Mouse (Mus musculus) G1E (cell line): ENCODE results near the gene Dpp9. TPM values are rescaled to one million over a fixed set of nuclear protein-coding genes. Genes with fewer than 3 reads are reported as not detected.

Source experiments
- ATAC-seq: 2 replicates; pipeline ENCODE4 v1.8.0; 2016; ENCODE audit warnings: mild to moderate bottlenecking; ENCODE audit not compliant: insufficient number of reproducible peaks, poor library complexity, low FRiP score, severe bottlenecking; ENCODE audit errors: extremely low read depth
- DNase-seq: peaks from one replicate; pipeline ENCODE4 v3.0.0; 2012; ENCODE audit warnings: low spot score
- H3K27me3 ChIP-seq: 2 replicates; pipeline ENCODE4 v1.6.1; 2012; ENCODE audit warnings: mild to moderate bottlenecking, low read length, inconsistent platforms; ENCODE audit not compliant: insufficient read depth
- H3K36me3 ChIP-seq: replicated peaks from 2 replicates; pipeline ENCODE3; 2012; ENCODE audit warnings: mild to moderate bottlenecking, inconsistent platforms
- H3K4me1 ChIP-seq: 2 replicates; pipeline ENCODE4 v1.6.1; 2012; ENCODE audit warnings: low read depth, low read length, inconsistent platforms, mixed read lengths; ENCODE audit not compliant: insufficient read depth
- H3K4me3 ChIP-seq: 2 replicates; pipeline ENCODE4 v1.5.1; 2012; ENCODE audit warnings: low read depth, mild to moderate bottlenecking, inconsistent platforms, low read length, moderate library complexity, mixed read lengths
- H3K9me3 ChIP-seq: replicated peaks from 2 replicates; pipeline ENCODE4 v1.6.1; 2012; ENCODE audit warnings: inconsistent platforms
- CTCF ChIP-seq: IDR thresholded peaks from 2 replicates; pipeline ENCODE4 v1.5.1; 2012; ENCODE audit warnings: low read depth, low read length, inconsistent platforms, mixed read lengths
- GATA1 ChIP-seq: IDR thresholded peaks from 2 replicates; pipeline ENCODE4 v1.6.1; 2012; ENCODE audit warnings: borderline replicate concordance, low read length, inconsistent platforms, mixed read lengths
- GATA2 ChIP-seq: IDR thresholded peaks from 2 replicates; pipeline ENCODE4 v1.6.1; 2012; ENCODE audit warnings: low read depth, low read length, inconsistent platforms, borderline replicate concordance
- POLR2AphosphoS5 ChIP-seq: IDR thresholded peaks from 2 replicates; pipeline ENCODE4 v1.6.1; 2012; ENCODE audit warnings: low read depth, low read length, inconsistent platforms; ENCODE audit not compliant: insufficient replicate concordance
- TAL1 ChIP-seq: conservative IDR thresholded peaks from 2 replicates; pipeline ENCODE4 v1.6.1; 2012; ENCODE audit warnings: low read depth, low read length, inconsistent platforms, mixed read lengths
- polyA plus RNA-seq: library from polyadenylated mRNA; stranded (reverse); fragments of >175 nt; gene quantifications from 2 replicates; pipeline ENCODE4 v1.2.3, GENCODE M21; 2012
- total RNA-seq, 2 experiments: library from RNA; stranded (forward) in 1 of 2; stranded (reverse) in 1 of 2; fragments of 200-1000 nt in 1 of 2; fragments of >200 nt in 1 of 2; fragmentation: Nextera tagmentation in 1 of 2; gene quantifications; 2 replicates each; pipeline ENCODE4 v1.2.3; 2014 to 2017

The Dpp9 gene
- total and polyA plus RNA-seq, 3 experiments = 14.4 to 62.4 (median 22.4) TPM

DNA sequence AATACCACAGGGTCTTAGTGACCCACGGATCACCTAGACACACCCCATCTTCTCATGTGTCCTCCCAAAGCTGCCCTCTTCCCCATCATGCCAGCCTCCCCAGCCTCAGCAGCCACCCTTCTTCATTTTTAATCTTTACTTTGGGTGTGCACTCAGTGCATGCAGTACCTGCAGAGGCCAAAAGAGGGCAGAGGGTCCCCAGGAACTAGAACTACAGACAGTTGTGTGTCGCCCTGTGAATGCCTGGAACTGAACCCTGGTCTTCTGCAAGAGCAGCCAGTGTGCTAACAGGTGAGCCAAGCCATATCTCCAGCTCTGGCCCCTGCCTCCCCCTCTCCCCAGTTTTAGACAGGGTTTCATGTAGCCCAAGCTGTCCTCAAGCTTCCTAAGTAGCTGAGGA, 21.8 kb downstream of the Dpp9 start:
- no peaks in the 10 kb centered on the region for H3K9me3 ChIP-seq
- DNase-seq (no peak), ATAC-seq (no peak; the same call in 1 of the 2 replicates)
- H3K4me3 ChIP-seq = no peak overlapping the region
- H3K36me3 ChIP-seq = peaks cover 89% of the 10 kb centered on the region
- peaks cover 6% of the 10 kb centered on the region for H3K4me1 ChIP-seq
- TF ChIP-seq GATA1 (no peak), POLR2AphosphoS5 (no peak), CTCF (peak; percentile 36; the same call in 1 of the 2 replicates)
- H3K27me3 ChIP-seq = no peaks in the 10 kb centered on the region

DNA sequence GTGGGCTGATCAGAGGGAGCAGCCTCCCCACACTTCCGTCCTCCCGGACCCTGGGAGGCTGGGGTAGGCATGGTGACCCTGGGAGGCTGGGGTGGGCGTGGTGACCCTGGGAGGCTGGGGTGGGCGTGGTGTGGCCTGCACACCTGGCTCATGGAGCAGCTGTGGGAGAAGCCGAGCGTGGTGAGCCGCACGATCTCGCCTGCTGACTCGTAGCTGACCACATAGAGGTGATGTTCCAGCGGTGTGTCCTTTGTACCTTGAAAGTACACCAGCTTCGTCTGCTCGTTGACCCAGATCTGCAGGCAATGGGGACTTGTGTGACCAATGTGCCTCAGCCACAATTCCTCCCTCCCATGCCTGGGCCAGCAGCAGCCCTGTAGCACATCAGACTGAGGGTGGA, 23.9 kb downstream of the Dpp9 start:
- Histone ChIP-seq H3K27me3 (no peaks in the 10 kb centered on the region), H3K4me1 (peaks cover 6% of the 10 kb centered on the region; the same call in 1 of the 2 replicates), H3K4me3 (peak overlapping the region; percentile 7; the same call in 1 of the 2 replicates), H3K36me3 (peaks cover 93% of the 10 kb centered on the region), H3K9me3 (no peaks in the 10 kb centered on the region)
- no peak for ATAC-seq
- TF ChIP-seq GATA2 (no peak), CTCF (no peak), POLR2AphosphoS5 (no peak), GATA1 (no peak), TAL1 (no peak)
- no peak for DNase-seq

DNA sequence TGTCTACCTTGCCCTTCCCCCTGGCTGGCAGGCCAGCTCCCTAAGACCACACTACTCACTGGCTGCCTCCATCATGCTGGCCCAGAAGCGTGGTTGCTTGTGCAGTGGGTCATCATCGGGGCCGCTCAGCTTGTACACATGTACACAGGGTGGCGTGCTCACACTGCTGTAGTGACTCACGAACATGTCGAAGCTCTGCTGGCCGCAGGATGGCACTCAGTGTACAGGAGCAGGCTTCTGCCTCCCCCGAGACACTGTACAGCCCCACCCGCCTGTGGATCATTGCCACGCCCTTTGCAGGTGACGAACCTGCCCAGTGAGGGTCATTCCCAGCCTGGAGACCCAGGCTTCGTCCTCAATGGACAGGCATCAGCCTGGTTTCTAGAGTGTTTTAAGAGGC, 24.3 kb downstream of the Dpp9 start:
- no peak for ATAC-seq
- DNase-seq = no peak
- H3K27me3 ChIP-seq = no peaks in the 10 kb centered on the region
- no peaks in the 10 kb centered on the region for H3K9me3 ChIP-seq
- peaks cover 6% of the 10 kb centered on the region; the same call in 1 of the 2 replicates for H3K4me1 ChIP-seq
- no peak overlapping the region for H3K4me3 ChIP-seq
- H3K36me3 ChIP-seq = peaks cover 97% of the 10 kb centered on the region
- TF ChIP-seq TAL1 (no peak), POLR2AphosphoS5 (no peak)

GRCm38 (mm10) chr17:56191266-56191665, 27.4 kb downstream of the Dpp9 start:
- DNase-seq (no peak), ATAC-seq (no peak)
- no peak overlapping the region for H3K4me3 ChIP-seq
- H3K27me3 ChIP-seq = no peaks in the 10 kb centered on the region
- H3K9me3 ChIP-seq = no peaks in the 10 kb centered on the region
- H3K4me1 ChIP-seq = peaks cover 6% of the 10 kb centered on the region; the same call in 1 of the 2 replicates
- peaks cover 96% of the 10 kb centered on the region for H3K36me3 ChIP-seq
- TF ChIP-seq POLR2AphosphoS5 = no peak
- TF ChIP-seq CTCF = no peak
- no peak for TF ChIP-seq GATA2
- TF ChIP-seq GATA1 = no peak
- no peak for TF ChIP-seq TAL1

GRCm38 (mm10) chr17:56185281-56186141, 33.2 kb downstream of the Dpp9 start:
- ATAC-seq (no peak), DNase-seq (no peak)
- no peaks in the 10 kb centered on the region for H3K27me3 ChIP-seq
- TF ChIP-seq POLR2AphosphoS5 (no peak), GATA2 (no peak), TAL1 (no peak), GATA1 (no peak), CTCF (no peak)
- H3K4me1 ChIP-seq = peaks cover 35% of the 10 kb centered on the region
- peaks cover 82% of the 10 kb centered on the region for H3K36me3 ChIP-seq
- H3K9me3 ChIP-seq = no peaks in the 10 kb centered on the region
- H3K4me3 ChIP-seq = no peak overlapping the region

DNA sequence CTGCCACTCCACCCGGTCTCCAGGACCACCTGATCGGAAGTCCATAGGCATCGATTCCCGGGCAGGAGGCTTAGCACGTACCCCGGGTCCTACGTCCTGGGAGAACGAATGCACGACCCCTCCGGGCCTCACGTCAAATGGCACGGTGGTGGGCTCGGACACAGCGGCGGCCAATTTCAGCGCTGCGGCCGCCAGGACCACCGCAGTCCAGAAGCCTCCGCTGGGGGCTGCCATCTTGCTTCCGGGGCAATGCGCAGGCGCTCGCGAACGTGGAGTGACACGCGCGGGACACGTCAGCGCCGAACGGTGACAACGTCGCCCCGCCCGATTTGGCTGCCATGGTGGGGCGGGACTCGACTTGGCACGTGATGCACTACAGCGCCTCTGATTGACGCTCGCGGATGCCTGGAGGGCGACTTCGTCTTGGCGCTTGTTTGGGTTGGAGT, 35.0 kb downstream of the Dpp9 start, which contains the start of gene Mydgf:
Mydgf (minus strand) TSS at position 263 of the 446 bp plus-strand sequence.
- DNase-seq (peak; percentile 93), ATAC-seq (peak; percentile 93)
- no peaks in the 10 kb centered on the region for H3K27me3 ChIP-seq
- no peaks in the 10 kb centered on the region for H3K9me3 ChIP-seq
- peaks cover 82% of the 10 kb centered on the region for H3K36me3 ChIP-seq
- no peak for TF ChIP-seq CTCF
- no peak for TF ChIP-seq POLR2AphosphoS5
- no peak for TF ChIP-seq GATA1
- TF ChIP-seq GATA2 = no peak
- TF ChIP-seq TAL1 = no peak
- H3K4me1 ChIP-seq = peaks cover 38% of the 10 kb centered on the region
- peak within 1 kb of the TSS; percentile 97 for H3K4me3 ChIP-seq
